Mouse (Mus musculus) Patski (cell line): ENCODE measurements around the gene Nrbp1. TPM values are rescaled to one million over a fixed set of nuclear protein-coding genes. Genes with fewer than 3 reads are reported as not detected.
A peak's percentile ranks its signal among the peaks of the same experiment; 100 is the strongest.
"Not testable (repeated sequence)": the region's sequence is repeated elsewhere in the genome, so short reads cannot be mapped to it uniquely, and the experiment has no call there.

Experiments
- ATAC-seq: fragments of 100-300 bp; one replicate; pipeline ENCODE4 v1.8.0; 2021
- CTCF ChIA-PET: fragments of 350-600 bp; sonication (Branson Sonifier 250); formaldehyde crosslinking; loops from one replicate; lab custom pipeline; 2022; ENCODE audit warnings: inconsistent platforms; lab: Charles Lee
- POLR2A ChIA-PET: fragments of 350-600 bp; sonication (Branson Sonifier 250); formaldehyde crosslinking; loops from one replicate; lab custom pipeline; 2022; ENCODE audit warnings: antibody characterized with exemption, inconsistent platforms; lab: Charles Lee
- DNase-seq: peaks from one replicate; pipeline ENCODE4 v3.0.0-alpha.2; 2011; ENCODE audit warnings: low read depth, low spot score
- H3K27me3 ChIP-seq: fragments of 371-371 bp; one replicate; pipeline ENCODE4 v1.5.1; 2021
- CTCF ChIP-seq: fragments of 100-300 bp; IDR thresholded peaks from one replicate; pipeline ENCODE4 v1.5.1; 2021
- in situ Hi-C: fragments of 300-500 bp; cut with MboI; formaldehyde crosslinking; loops from 3 replicates; pipeline ENCODE4 v1.11.1; 2018; ENCODE audit warnings: low pct_unique_long_range_greater_than_20kb, mixed read lengths
- polyA plus RNA-seq: library from polyadenylated mRNA; unstranded; gene quantifications from one replicate; pipeline ENCODE4 v1.2.3, GENCODE M21; 2021

Gene Nrbp1
- polyA plus RNA-seq, 1 experiment from 2014 or later, result 133 TPM

DNA sequence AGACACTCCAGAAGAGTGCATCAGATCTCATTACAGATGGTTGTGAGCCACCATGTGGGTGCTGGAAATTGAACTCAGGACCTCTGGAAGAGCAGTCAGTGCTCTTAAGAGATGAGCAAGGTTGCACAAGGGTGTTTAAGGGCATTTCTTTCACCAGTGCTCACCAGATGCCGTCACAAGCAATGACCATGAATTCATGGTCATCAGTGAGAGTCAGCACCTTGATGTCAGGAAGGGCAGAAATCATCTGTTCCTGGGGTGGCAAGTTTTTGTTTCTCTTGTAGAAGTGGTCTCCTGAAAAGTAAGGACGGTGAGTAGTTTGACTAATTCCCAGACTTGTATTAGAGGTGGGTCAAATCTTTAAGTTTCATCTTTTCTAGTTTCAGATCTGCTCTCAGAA lies 36.8 kb upstream of the Nrbp1 start:
- ATAC-seq (no peak), DNase-seq (no peak)
- POLR2A ChIA-PET, result no interaction called here
- in situ Hi-C loops, result no loop called here
- no peak for TF ChIP-seq CTCF
- CTCF ChIA-PET, result interaction anchor here (0.9 kb wide), 2 partner anchors 12 kb away, joined by 3 read pairs; no protein-coding TSS in a partner anchor
- no peaks in the 10 kb centered on the region for H3K27me3 ChIP-seq

DNA sequence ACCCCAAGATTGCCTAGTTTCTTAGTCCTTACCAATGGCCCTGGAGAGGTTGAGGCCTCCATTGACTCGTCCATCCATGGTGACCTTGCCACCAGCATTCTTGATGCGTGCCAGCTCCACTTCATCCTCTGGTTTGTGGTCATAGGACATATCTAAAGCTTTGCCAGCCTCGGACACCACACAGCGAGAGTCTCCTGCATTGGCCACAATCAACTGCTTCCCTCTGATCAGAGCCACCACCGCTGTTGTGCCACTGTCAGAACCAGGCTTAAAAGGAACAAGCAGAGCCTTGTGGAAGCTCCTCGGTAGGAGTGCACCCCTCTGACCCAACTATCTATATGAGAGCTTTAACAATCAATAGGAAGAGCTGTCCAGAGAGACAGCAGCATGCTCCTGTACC lies 36.2 kb upstream of the Nrbp1 start:
- H3K27me3 ChIP-seq, result no peaks in the 10 kb centered on the region
- no peak for TF ChIP-seq CTCF
- ATAC-seq (no peak), DNase-seq (no peak)
- in situ Hi-C loops, result no loop called here
- ChIA-PET CTCF (interaction anchor here (0.9 kb wide), 1 partner anchor 12 kb away, joined by 3 read pairs; no protein-coding TSS in a partner anchor), POLR2A (no interaction called here)

DNA sequence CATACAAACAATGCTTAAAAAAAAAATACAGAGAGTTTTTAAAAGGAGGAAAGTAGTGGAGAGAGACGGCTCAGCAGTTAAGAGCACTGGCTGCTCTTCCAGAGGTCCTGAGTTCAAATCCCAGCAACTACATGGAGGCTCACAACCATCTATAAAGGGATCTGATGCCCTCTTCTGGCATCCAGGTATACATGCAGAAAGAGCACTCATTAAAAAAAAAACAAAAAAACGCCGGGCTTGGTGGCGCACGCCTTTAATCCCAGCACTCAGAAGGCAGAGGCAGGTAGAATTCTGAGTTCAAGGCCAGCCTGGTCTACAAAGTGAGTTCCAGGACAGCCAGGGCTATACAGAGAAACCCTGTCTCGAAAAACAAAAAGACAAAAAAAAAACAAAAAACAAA lies 24.1 kb upstream of the Nrbp1 start:
- CTCF ChIA-PET, result interaction anchor here (0.9 to 1.2 kb wide), 2 partner anchors 12 to 14 kb away, joined by 3 read pairs; partner anchors contain the start of gene Zfp513
- TF ChIP-seq CTCF, result peak; percentile 35
- H3K27me3 ChIP-seq, DNase-seq, POLR2A ChIA-PET, ATAC-seq: not testable (repeated sequence)
- in situ Hi-C loops, result loop anchor here (10.0 kb wide), 1 partner anchor 108 kb away; no protein-coding TSS in a partner anchor

DNA sequence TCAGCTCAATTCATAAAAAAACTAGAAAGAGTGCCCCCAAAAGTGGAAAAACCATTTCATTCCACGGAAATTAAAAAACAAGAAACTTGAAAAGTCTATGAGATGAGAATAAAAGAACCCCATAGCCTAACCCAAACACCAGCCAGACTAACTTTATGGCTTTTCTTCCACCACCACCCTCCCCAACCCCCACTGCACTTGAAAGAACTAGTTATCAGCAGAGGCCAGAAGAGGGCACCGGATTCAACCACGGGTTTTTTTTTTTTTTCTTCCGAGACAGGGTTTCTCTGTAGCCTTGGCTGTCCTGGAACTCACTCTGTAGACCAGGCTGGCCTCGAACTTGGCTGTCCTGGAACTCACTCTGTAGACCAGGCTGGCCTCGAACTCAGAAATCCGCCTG lies 22.4 kb upstream of the Nrbp1 start:
- in situ Hi-C loops, result loop anchor here (10.0 kb wide), 1 partner anchor 107 kb away; no protein-coding TSS in a partner anchor
- no peaks in the 10 kb centered on the region for H3K27me3 ChIP-seq
- ATAC-seq (no peak), DNase-seq (no peak)
- CTCF ChIA-PET, result interaction anchor here (1.0 to 2.1 kb wide), 5 partner anchors 16 to 110 kb away, joined by 3 to 6 read pairs (median 4); no protein-coding TSS in a partner anchor
- POLR2A ChIA-PET, result interaction anchor here (0.9 to 1.4 kb wide), 2 partner anchors 8 to 25 kb away, joined by 4 to 5 read pairs; partner anchors contain the start of genes Eif2b4 and Snx17
- peak; percentile 37 for TF ChIP-seq CTCF

DNA sequence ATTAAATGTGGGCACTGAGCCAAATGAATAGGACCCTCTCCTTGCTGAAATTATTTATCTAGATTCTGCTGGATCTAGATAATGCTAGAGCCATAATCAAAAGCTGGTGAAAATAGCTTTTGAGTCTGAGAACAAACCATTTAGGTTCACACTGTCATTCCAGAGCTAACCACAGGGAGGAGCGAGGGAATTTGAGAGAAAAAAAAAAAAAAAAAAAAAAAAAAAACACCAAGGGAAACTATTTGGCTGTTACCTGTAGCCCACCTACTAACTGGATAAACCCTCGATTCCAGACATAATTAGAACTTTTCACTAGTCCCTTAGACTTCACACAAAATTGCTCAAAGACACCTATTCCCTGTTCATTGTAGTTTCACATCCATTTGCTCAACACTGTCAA lies 21.6 kb upstream of the Nrbp1 start:
- in situ Hi-C loops, result loop anchor here (10.0 kb wide), 1 partner anchor 106 kb away; no protein-coding TSS in a partner anchor
- no peak for DNase-seq
- TF ChIP-seq CTCF, result peak; percentile 9

DNA sequence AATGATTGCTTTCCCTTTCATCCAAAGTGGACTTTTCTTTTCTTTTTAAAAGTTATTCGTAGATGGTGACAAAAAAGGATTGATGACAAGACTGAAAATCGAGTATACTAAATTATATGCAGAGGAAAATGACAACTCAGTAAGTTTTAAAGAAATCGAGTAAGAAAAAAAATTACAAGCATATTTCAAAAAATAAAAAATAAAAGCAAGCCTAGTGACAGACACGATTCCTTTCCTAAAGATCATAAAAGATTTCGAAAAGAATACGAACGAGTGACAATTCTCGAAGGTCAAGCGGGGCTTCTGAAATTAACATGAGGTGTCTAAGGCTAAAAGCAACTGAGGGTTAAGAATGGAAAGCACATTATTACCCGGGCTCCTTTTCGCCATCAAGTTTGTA lies 21.2 kb upstream of the Nrbp1 start:
- in situ Hi-C loops, result loop anchor here (10.0 kb wide), 1 partner anchor 105 kb away; no protein-coding TSS in a partner anchor
- DNase-seq (no peak), ATAC-seq (no peak)
- H3K27me3 ChIP-seq, result no peaks in the 10 kb centered on the region
- no peak for TF ChIP-seq CTCF
- CTCF ChIA-PET, result interaction anchor here (1.0 to 1.4 kb wide), 4 partner anchors 22 to 109 kb away, joined by 3 to 6 read pairs (median 3); no protein-coding TSS in a partner anchor
- POLR2A ChIA-PET, result no interaction called here

More for the DNA sequence above, 21.6 kb upstream of the Nrbp1 start:
- ChIA-PET POLR2A (interaction anchor here (0.9 to 1.4 kb wide), 2 partner anchors 9 to 26 kb away, joined by 4 to 5 read pairs; partner anchors contain the start of genes Eif2b4 and Snx17), CTCF (interaction anchor here (1.0 to 2.1 kb wide), 6 partner anchors 16 to 109 kb away, joined by 3 to 6 read pairs (median 4); no protein-coding TSS in a partner anchor)
- ATAC-seq, result no peak
- H3K27me3 ChIP-seq, result no peaks in the 10 kb centered on the region

DNA sequence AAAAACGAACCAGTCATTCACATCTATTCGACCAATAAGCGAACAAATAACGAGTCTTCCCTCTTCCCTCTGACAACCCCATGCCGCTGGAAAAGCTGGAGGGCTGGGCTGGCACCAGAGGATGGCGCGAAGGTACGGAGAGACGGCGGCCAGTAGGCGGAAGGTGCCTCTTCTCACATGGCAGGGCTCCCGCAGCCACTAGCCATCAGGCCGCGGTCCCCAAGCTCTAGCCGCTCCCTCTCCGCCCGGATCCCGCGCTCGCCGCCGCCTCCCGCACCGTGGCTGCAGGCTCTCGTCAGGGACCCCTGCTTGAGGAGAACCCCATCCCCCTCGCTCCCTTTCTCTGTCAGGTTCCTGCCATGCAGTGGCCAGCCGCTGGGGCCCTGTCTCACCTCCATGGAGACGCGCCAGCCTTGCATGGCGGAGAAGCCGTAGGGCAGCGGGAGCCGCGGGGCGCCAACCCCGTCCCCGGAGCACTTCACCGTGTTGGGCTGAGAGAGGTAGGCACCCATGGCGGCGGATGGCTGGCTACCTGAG lies 20.7 kb upstream of the Nrbp1 start:
- ChIA-PET CTCF (interaction anchor here (1.1 kb wide), 1 partner anchor 22 kb away, joined by 3 read pairs; no protein-coding TSS in a partner anchor), POLR2A (no interaction called here)
- TF ChIP-seq CTCF, result peak; percentile 65
- in situ Hi-C loops, result loop anchor here (10.0 kb wide), 1 partner anchor 105 kb away; no protein-coding TSS in a partner anchor
- H3K27me3 ChIP-seq, result no peaks in the 10 kb centered on the region
- DNase-seq (no peak), ATAC-seq (peak; percentile 74)

DNA sequence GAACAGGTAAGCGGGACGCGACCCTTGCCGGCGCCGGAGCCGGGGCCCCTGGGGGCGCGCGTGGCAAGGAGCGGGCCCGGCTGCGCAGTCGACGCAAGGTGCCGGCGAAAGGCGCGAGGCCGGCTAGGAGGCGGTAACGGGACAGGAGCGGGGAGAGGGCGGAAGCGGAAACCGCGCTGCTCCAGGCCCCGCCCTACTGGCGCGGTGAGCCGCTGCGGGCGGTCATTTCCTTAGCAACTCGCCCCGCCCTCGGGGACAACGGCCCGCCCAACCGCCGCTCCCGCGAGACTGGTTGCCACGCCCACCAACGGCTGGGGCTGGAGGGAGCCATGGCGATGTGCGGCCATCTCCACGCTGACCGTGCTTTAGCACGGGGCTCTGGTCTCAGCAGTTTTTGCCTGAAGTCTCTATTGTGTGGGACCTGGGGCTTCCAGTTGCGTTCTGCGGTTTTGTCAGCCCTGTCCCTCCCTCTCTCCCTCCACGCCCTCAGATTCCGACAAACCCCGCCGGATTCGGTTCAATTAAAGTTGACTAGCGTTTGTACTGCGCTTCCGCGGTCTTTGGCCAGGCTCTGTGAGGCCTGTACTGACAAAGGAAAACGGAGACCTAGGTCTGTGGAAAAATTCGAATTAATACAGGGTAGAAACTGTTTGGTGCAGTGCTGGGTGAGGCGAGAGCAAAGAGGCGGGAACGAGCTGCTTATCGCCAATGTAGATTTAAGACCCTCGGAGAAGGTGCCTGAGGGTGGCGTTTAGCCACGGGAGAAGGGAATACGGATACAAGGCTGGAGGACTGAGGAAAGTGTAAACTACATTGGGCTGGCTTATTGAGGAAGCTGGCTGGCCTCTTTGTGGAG lies 20.0 kb upstream of the Nrbp1 start, which contains the start of gene Ppm1g:
Ppm1g (minus strand) TSS at position 240 of the 856 bp plus-strand sequence.
- ATAC-seq (peak; percentile 96), DNase-seq (peak; percentile 75)
- in situ Hi-C loops, result no loop called here
- no peaks in the 10 kb centered on the region for H3K27me3 ChIP-seq
- TF ChIP-seq CTCF, result no peak
- POLR2A ChIA-PET, result interaction anchor here (0.7 to 1.6 kb wide), 4 partner anchors 18 to 29 kb away, joined by 3 to 6 read pairs (median 6); partner anchors contain the start of genes Eif2b4, Gm9970, Nrbp1 and Snx17
- CTCF ChIA-PET, result interaction anchor here (0.6 to 1.2 kb wide), 4 partner anchors 18 to 108 kb away, joined by 3 to 4 read pairs (median 3); no protein-coding TSS in a partner anchor

DNA sequence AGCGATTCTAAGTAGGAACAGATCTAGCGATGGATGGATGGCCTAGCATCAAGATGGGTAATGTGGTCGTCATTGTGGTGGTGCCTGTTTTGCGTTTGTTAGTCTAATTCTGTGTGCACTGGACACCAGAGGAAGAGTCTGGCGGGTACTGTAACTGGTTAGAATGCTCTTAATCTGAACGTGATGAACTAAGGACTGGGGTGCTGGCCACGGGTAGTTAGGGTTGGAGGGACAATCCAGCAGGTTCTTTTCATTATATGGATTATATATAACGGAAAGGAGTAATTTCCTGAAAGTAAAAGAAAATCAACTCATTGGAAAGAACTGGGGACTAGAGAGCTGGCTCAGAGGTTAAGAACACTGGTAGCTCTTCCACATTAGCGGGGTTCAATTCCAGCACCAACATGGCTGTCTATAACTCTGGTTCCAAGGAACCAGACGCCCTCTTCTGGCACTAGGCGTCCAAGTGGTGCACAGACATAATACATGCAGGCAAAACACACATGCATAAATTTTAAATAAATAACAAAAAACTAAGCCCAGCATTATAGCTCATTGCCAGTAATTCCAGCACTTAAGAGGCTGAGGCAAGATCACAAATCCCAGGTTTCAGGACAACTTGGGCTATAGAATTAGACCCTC lies 19.2 kb upstream of the Nrbp1 start:
- POLR2A ChIA-PET, result interaction anchor here (0.7 to 1.6 kb wide), 4 partner anchors 17 to 29 kb away, joined by 3 to 6 read pairs (median 6); partner anchors contain the start of genes Eif2b4, Gm9970, Nrbp1 and Snx17
- peak; percentile 73 for TF ChIP-seq CTCF
- H3K27me3 ChIP-seq, result no peaks in the 10 kb centered on the region
- in situ Hi-C loops, result no loop called here
- no peak for ATAC-seq
- DNase-seq, result no peak
- CTCF ChIA-PET, result interaction anchor here (0.6 to 1.3 kb wide), 5 partner anchors 17 to 107 kb away, joined by 3 to 4 read pairs (median 3); no protein-coding TSS in a partner anchor
